In genomic region chr13:100491623-100492022, GRCm38 (mm10) we compare ENCODE assay signal across 8 mouse cellular contexts. TPM values are rescaled to one million over a fixed set of nuclear protein-coding genes. Genes with fewer than 3 reads are reported as not detected.
DNase-seq lines count a peak whose midpoint lies in the region; ATAC-seq and TF ChIP-seq lines count a peak whose summit lies in the region.

No protein-coding gene starts in this region.

- peak overlapping the region; percentile 77 for H3K4me3 ChIP-seq in heart, embryonic 16.5 days (ENCODE audit: low read length)
- peak overlapping the region; percentile 83 to 100 for H3K4me3 ChIP-seq in MEL (ENCODE audit: control insufficient read depth in 1 of 2, insufficient read depth in 1 of 2, low read depth in 2 of 2, low read length in 2 of 2)
- peak overlapping the region; percentile 87 for H3K4me3 ChIP-seq in hindbrain, embryonic 12.5 days
- peak overlapping the region; percentile 92 for H3K4me3 ChIP-seq in midbrain, embryonic 12.5 days

- H3K27me3 ChIP-seq in heart, embryonic 16.5 days (ENCODE audit: control insufficient read depth, insufficient read depth, low read length), result no peaks in the 10 kb centered on the region
- H3K27me3 ChIP-seq in MEL (ENCODE audit: control insufficient read depth in 1 of 2, insufficient read depth in 2 of 2, low read length in 2 of 2), result no peaks in the 10 kb centered on the region
- no peaks in the 10 kb centered on the region for H3K27me3 ChIP-seq in hindbrain, embryonic 12.5 days
- no peaks in the 10 kb centered on the region for H3K27me3 ChIP-seq in midbrain, embryonic 12.5 days

- no peak for DNase-seq in heart, adult 11 months
- DNase-seq in MEL (ENCODE audit: low read depth, low spot score), result no peak
- DNase-seq in Muller cell, postnatal 12 days (ENCODE audit: inconsistent ontology term), result no peak
- DNase-seq in yolk sac, embryonic 10.5 days (ENCODE audit: low spot score), result no peak
- DNase-seq in layer of hippocampus, postnatal 14 days (ENCODE audit: low spot score in 2 of 2), result no peak

- TF ChIP-seq EP300 in MEL (IDR thresholded peaks at IDR 0.05; ENCODE audit: low read depth in 1 of 2, low read length in 2 of 2), result no peak

- H3K36me3 ChIP-seq in heart, embryonic 16.5 days (ENCODE audit: control insufficient read depth, insufficient read depth), result peaks cover 9% of the 10 kb centered on the region
- peaks cover 15 to 16% of the 10 kb centered on the region in 2 experiments for H3K36me3 ChIP-seq in MEL (ENCODE audit: control insufficient read depth in 1 of 2, insufficient read depth in 2 of 2, low read length in 2 of 2)
- peaks cover 23% of the 10 kb centered on the region for H3K36me3 ChIP-seq in hindbrain, embryonic 12.5 days
- H3K36me3 ChIP-seq in midbrain, embryonic 12.5 days, result peaks cover 23% of the 10 kb centered on the region

- ATAC-seq in heart, embryonic 16.5 days (replicated peaks; ENCODE audit: extremely low read depth, insufficient read depth, low FRiP score), result no peak
- ATAC-seq in hindbrain, embryonic 12.5 days (ENCODE audit: low FRiP score), result peak; percentile 29
- ATAC-seq in midbrain, embryonic 12.5 days (ENCODE audit: low FRiP score, low read depth), result peak; percentile 44; the same call in 1 of the 2 replicates

- TF ChIP-seq POLR2A in MEL (IDR thresholded peaks at IDR 0.05; ENCODE audit: control insufficient read depth in 1 of 2, insufficient read depth in 1 of 2, low read depth in 1 of 2, low read length in 2 of 2, poor library complexity in 1 of 2), result no peak

- 13% methylated on average over 6 of the region's 6 CpGs for WGBS in heart, embryonic 16.5 days
- WGBS in hindbrain, embryonic 12.5 days, result 17% methylated on average over 6 of the region's 6 CpGs
- 19% methylated on average over 6 of the region's 6 CpGs for WGBS in midbrain, embryonic 12.5 days

- TF ChIP-seq CTCF in MEL (IDR thresholded peaks at IDR 0.05 in 2 of 3, conservative IDR thresholded peaks at IDR 0.05 in 1 of 3; ENCODE audit: control insufficient read depth in 1 of 3, insufficient read depth in 1 of 3, low read depth in 2 of 3, low read length in 3 of 3, poor library complexity in 1 of 3, severe bottlenecking in 1 of 3), result no peak

- no peak for TF ChIP-seq RAD21 in MEL (IDR thresholded peaks at IDR 0.05; ENCODE audit: low read depth, low read length)

- H3K79me2 ChIP-seq in MEL (ENCODE audit: control insufficient read depth, insufficient read depth, low read length, poor library complexity), result peaks cover 16% of the 10 kb centered on the region

- peaks cover 5% of the 10 kb centered on the region for H3K4me1 ChIP-seq in heart, embryonic 16.5 days (ENCODE audit: control insufficient read depth, insufficient read depth, low read length)
- H3K4me1 ChIP-seq in MEL (ENCODE audit: control insufficient read depth in 1 of 2, insufficient read depth in 2 of 2, low read length in 2 of 2), result peaks cover 2 to 14% of the 10 kb centered on the region in 2 experiments; a peak in 3 of 4 replicates
- H3K4me1 ChIP-seq in hindbrain, embryonic 12.5 days, result peaks cover 10% of the 10 kb centered on the region
- H3K4me1 ChIP-seq in midbrain, embryonic 12.5 days, result peaks cover 7% of the 10 kb centered on the region

- peak overlapping the region; percentile 85 for H3K9ac ChIP-seq in heart, embryonic 16.5 days (ENCODE audit: low read length)
- H3K9ac ChIP-seq in MEL (ENCODE audit: control insufficient read depth, low read depth, low read length, poor library complexity, severe bottlenecking), result peak overlapping the region; percentile 97
- peak overlapping the region; percentile 88 for H3K9ac ChIP-seq in hindbrain, embryonic 12.5 days
- peak overlapping the region; percentile 87 for H3K9ac ChIP-seq in midbrain, embryonic 12.5 days (replicated peaks)

- no peaks in the 10 kb centered on the region for H3K9me3 ChIP-seq in heart, embryonic 16.5 days (replicated peaks; ENCODE audit: control insufficient read depth, low read length)
- no peaks in the 10 kb centered on the region for H3K9me3 ChIP-seq in MEL (replicated peaks; ENCODE audit: insufficient read depth, low read length)
- H3K9me3 ChIP-seq in hindbrain, embryonic 12.5 days (replicated peaks), result no peaks in the 10 kb centered on the region
- H3K9me3 ChIP-seq in midbrain, embryonic 12.5 days, result no peaks in the 10 kb centered on the region

- H3K4me2 ChIP-seq in heart, embryonic 16.5 days (ENCODE audit: low read depth, low read length), result peak overlapping the region; percentile 82
- peak overlapping the region; percentile 66 for H3K4me2 ChIP-seq in hindbrain, embryonic 12.5 days (replicated peaks)
- peak overlapping the region; percentile 70 for H3K4me2 ChIP-seq in midbrain, embryonic 12.5 days (replicated peaks)

- H3K27ac ChIP-seq in heart, embryonic 16.5 days (ENCODE audit: low read length), result no peak overlapping the region
- H3K27ac ChIP-seq in MEL (ENCODE audit: control insufficient read depth, low read depth, low read length), result peak overlapping the region; percentile 87
- H3K27ac ChIP-seq in hindbrain, embryonic 12.5 days, result peak overlapping the region; percentile 90
- H3K27ac ChIP-seq in midbrain, embryonic 12.5 days (replicated peaks), result peak overlapping the region; percentile 87; the same call in 1 of the 2 replicates

TF ChIP-seq in MEL, 35 proteins besides CTCF, POLR2A, EP300 and RAD21:
- no peak for TF ChIP-seq MAZ (IDR thresholded peaks at IDR 0.05; ENCODE audit: low read depth, low read length)
- TF ChIP-seq MAX (IDR thresholded peaks at IDR 0.05; ENCODE audit: low read length), result no peak
- no peak for TF ChIP-seq HCFC1 (IDR thresholded peaks at IDR 0.05; ENCODE audit: low read depth, low read length)
- no peak for TF ChIP-seq SMC3 (IDR thresholded peaks at IDR 0.05; ENCODE audit: low read depth, low read length)
- TF ChIP-seq MYC (IDR thresholded peaks at IDR 0.05; ENCODE audit: low read depth, low read length), result peak; percentile 57; the same call in 1 of the 2 replicates
- TF ChIP-seq GATA1 (IDR thresholded peaks at IDR 0.05; ENCODE audit: low read depth, low read length), result no peak
- no peak for TF ChIP-seq TBP (IDR thresholded peaks at IDR 0.05; ENCODE audit: low read depth, low read length)
- TF ChIP-seq ELF1 (IDR thresholded peaks at IDR 0.05; ENCODE audit: low read depth, low read length), result no peak

RNA-seq across cellular contexts. Expression of gene Gtf2h2, which starts 0.8 kb away (rescaled TPM):
- 42.0 and 44.3 TPM in 2 replicates for polyA plus RNA-seq in heart, embryonic 16.5 days (2015; fragmentation: Nextera tagmentation; extraction: Ambion mirVana)
- 43.0 and 47.2 TPM in 2 replicates for total RNA-seq in MEL (2012; rRNA removed)
- polyA plus RNA-seq in MEL (2012; ENCODE audit: insufficient read depth in 1 of 2, insufficient read length in 2 of 2, low read depth in 1 of 2, low replicate concordance in 2 of 2, missing spikeins in 1 of 2), result 10 to 100 TPM in 1 of 2 experiments, not detected in 1; 71.6 TPM
- polyA plus RNA-seq in hindbrain, embryonic 12.5 days (2016; fragmentation: Nextera tagmentation; extraction: Ambion mirVana), result 75.9 and 83.2 TPM in 2 replicates
- 81.9 and 88.8 TPM in 2 replicates for polyA plus RNA-seq in midbrain, embryonic 12.5 days (2016; fragmentation: Nextera tagmentation; extraction: Ambion mirVana)
- total RNA-seq in layer of hippocampus, postnatal 14 days (2021), result 10 to 100 TPM; 41.6 to 42.2 TPM

RNA-seq across cellular contexts. Expression of gene Naip1, which starts 39.0 kb away (rescaled TPM):
- polyA plus RNA-seq in heart, embryonic 16.5 days (2015; fragmentation: Nextera tagmentation; extraction: Ambion mirVana), result 0.08 TPM in 1 of 2 replicates, not detected in the other
- total RNA-seq in MEL (2012; rRNA removed), result not detected in 2 replicates
- polyA plus RNA-seq in MEL (2012; ENCODE audit: insufficient read depth in 1 of 2, insufficient read length in 2 of 2, low read depth in 1 of 2, low replicate concordance in 2 of 2, missing spikeins in 1 of 2), result under 1 TPM in 1 of 2 experiments, not detected in 1; 0.01 TPM
- polyA plus RNA-seq in hindbrain, embryonic 12.5 days (2016; fragmentation: Nextera tagmentation; extraction: Ambion mirVana), result 0.05 TPM in 1 of 2 replicates, not detected in the other
- not detected in 2 replicates for polyA plus RNA-seq in midbrain, embryonic 12.5 days (2016; fragmentation: Nextera tagmentation; extraction: Ambion mirVana)
- under 1 TPM; 0.14 TPM for total RNA-seq in layer of hippocampus, postnatal 14 days (2021)
